Mouse (Mus musculus) MN1 (cell line): ENCODE measurements around the gene Slc9a3r2.
"Not testable (repeated sequence)": the region's sequence is repeated elsewhere in the genome, so short reads cannot be mapped to it uniquely, and the experiment has no call there.

ENCODE experiments used
- DNase-seq: peaks from one replicate; pipeline ENCODE4 v3.0.0-alpha.2; 2016; ENCODE audit warnings: low spot score

Gene Slc9a3r2

GRCm38 (mm10) chr17:24650070-24650616 lies at the start of gene Slc9a3r2:
Slc9a3r2 (minus strand) TSS chr17:24650327.
- peak; percentile 64 for DNase-seq

- DNase-seq: no peak
Observed at GRCm38 (mm10) chr17:24699473-24699872, 49.3 kb upstream of the Slc9a3r2 start.

- DNase-seq: no peak
Observed at GRCm38 (mm10) chr17:24698715-24699114, 48.6 kb upstream of the Slc9a3r2 start.

GRCm38 (mm10) chr17:24697985-24698384 lies 47.9 kb upstream of the Slc9a3r2 start:
- no peak for DNase-seq

- DNase-seq: peak; percentile 92
Observed at GRCm38 (mm10) chr17:24696011-24696697, 46.0 kb upstream of the Slc9a3r2 start, which contains the start of the genes Gfer and Noxo1. Gfer (minus strand) TSS chr17:24696156. Noxo1 (plus strand) TSS chr17:24696234.

GRCm38 (mm10) chr17:24695326-24696010 lies 45.3 kb upstream of the Slc9a3r2 start:
- no peak for DNase-seq

GRCm38 (mm10) chr17:24692385-24692784 lies 42.3 kb upstream of the Slc9a3r2 start:
- DNase-seq: peak; percentile 42

GRCm38 (mm10) chr17:24689251-24690081 lies 39.3 kb upstream of the Slc9a3r2 start, which contains the start of gene Syngr3:
Syngr3 (minus strand) TSS chr17:24689955.
- peak; percentile 47 for DNase-seq

GRCm38 (mm10) chr17:24687599-24687998 lies 37.5 kb upstream of the Slc9a3r2 start:
- DNase-seq: no peak

- no peak for DNase-seq
Observed at GRCm38 (mm10) chr17:24687146-24687595, 37.0 kb upstream of the Slc9a3r2 start.

- no peak for DNase-seq
Observed at GRCm38 (mm10) chr17:24686514-24686913, 36.4 kb upstream of the Slc9a3r2 start.

- DNase-seq: no peak
Observed at GRCm38 (mm10) chr17:24677500-24678080, 27.5 kb upstream of the Slc9a3r2 start.

- no peak for DNase-seq
Observed at GRCm38 (mm10) chr17:24676877-24677276, 26.8 kb upstream of the Slc9a3r2 start.

- peak; percentile 80 for DNase-seq
Observed at GRCm38 (mm10) chr17:24676187-24676586, 26.1 kb upstream of the Slc9a3r2 start.

GRCm38 (mm10) chr17:24674277-24674676 lies 24.1 kb upstream of the Slc9a3r2 start:
- DNase-seq: no peak

GRCm38 (mm10) chr17:24672141-24672540 lies 22.0 kb upstream of the Slc9a3r2 start:
- DNase-seq: peak; percentile 76

- DNase-seq: no peak
Observed at GRCm38 (mm10) chr17:24671346-24671745, 21.2 kb upstream of the Slc9a3r2 start.

GRCm38 (mm10) chr17:24670246-24670844 lies 20.2 kb upstream of the Slc9a3r2 start:
- DNase-seq: no peak

GRCm38 (mm10) chr17:24669545-24670245 lies 19.6 kb upstream of the Slc9a3r2 start, which contains the start of gene Zfp598:
Zfp598 (plus strand) TSS chr17:24669687.
- peak; percentile 97 for DNase-seq

- DNase-seq: not testable (repeated sequence)
Observed at GRCm38 (mm10) chr17:24669214-24669544, 19.1 kb upstream of the Slc9a3r2 start.

- DNase-seq: peak; percentile 81
Observed at GRCm38 (mm10) chr17:24667416-24667815, 17.3 kb upstream of the Slc9a3r2 start.
